Mouse (Mus musculus): ENCODE data around the gene Fitm1. TPM values are rescaled to one million over a fixed set of nuclear protein-coding genes. Genes with fewer than 3 reads are reported as not detected.
A peak's percentile ranks its signal among the peaks of the same experiment; 100 is the strongest.

Gene Fitm1
- polyA plus RNA-seq (2015; fragmentation: Nextera tagmentation; extraction: Ambion mirVana), result 1.0 and 3.2 TPM in 2 replicates

- Histone ChIP-seq H3K4me1 (replicated peaks) (peaks cover 20% of the 10 kb centered on the region), H3K27me3 (no peaks in the 10 kb centered on the region), H3K27ac (replicated peaks) (no peak within 1 kb of the TSS), H3K4me3 (no peak within 1 kb of the TSS), H3K4me2 (no peak within 1 kb of the TSS), H3K9me3 (no peaks in the 10 kb centered on the region), H3K36me3 (peaks cover 12% of the 10 kb centered on the region), H3K9ac (peak within 1 kb of the TSS; percentile 26; the same call in 1 of the 2 replicates)
- no peak for ATAC-seq (ENCODE audit: low read depth)
- WGBS, result 85% methylated on average over 8 of the region's 8 CpGs
Observed at GRCm38 (mm10) chr14:55575302-55575701, at the start of gene Fitm1. Gene Fitm1 (plus strand): TSS chr14:55575617.

GRCm38 (mm10) chr14:55526674-55527073 is 48.7 kb upstream of the Fitm1 start:
- Histone ChIP-seq H3K4me2 (no peak overlapping the region), H3K27me3 (peaks cover 35% of the 10 kb centered on the region), H3K9me3 (no peaks in the 10 kb centered on the region), H3K27ac (replicated peaks) (no peak overlapping the region), H3K9ac (no peak overlapping the region), H3K4me3 (no peak overlapping the region), H3K4me1 (replicated peaks) (no peaks in the 10 kb centered on the region; the same call in 1 of the 2 replicates), H3K36me3 (no peaks in the 10 kb centered on the region)
- no peak for ATAC-seq (ENCODE audit: low read depth)
- WGBS, result 82% methylated on average over 2 of the region's 2 CpGs

GRCm38 (mm10) chr14:55527940-55528339 is 47.5 kb upstream of the Fitm1 start:
- Histone ChIP-seq H3K4me2 (no peak overlapping the region), H3K4me3 (no peak overlapping the region), H3K27me3 (peaks cover 23% of the 10 kb centered on the region; the same call in 1 of the 2 replicates), H3K9ac (no peak overlapping the region), H3K9me3 (no peaks in the 10 kb centered on the region), H3K36me3 (no peaks in the 10 kb centered on the region), H3K4me1 (replicated peaks) (no peaks in the 10 kb centered on the region), H3K27ac (replicated peaks) (no peak overlapping the region)
- ATAC-seq (ENCODE audit: low read depth), result no peak
- WGBS, result 17% methylated on average over 3 of the region's 3 CpGs

- H3K4me3 ChIP-seq, result no peak overlapping the region
- H3K27me3 ChIP-seq, result no peaks in the 10 kb centered on the region
- ATAC-seq (ENCODE audit: low read depth), result no peak
- H3K4me2 ChIP-seq, result no peak overlapping the region
- WGBS, result 53% methylated on average over 6 of the region's 6 CpGs
- H3K27ac ChIP-seq (replicated peaks), result no peak overlapping the region
- no peak overlapping the region for H3K9ac ChIP-seq
- H3K9me3 ChIP-seq, result no peaks in the 10 kb centered on the region
- no peaks in the 10 kb centered on the region for H3K36me3 ChIP-seq
- peaks cover 21% of the 10 kb centered on the region for H3K4me1 ChIP-seq (replicated peaks)
Observed at GRCm38 (mm10) chr14:55536116-55536745, 39.2 kb upstream of the Fitm1 start.

GRCm38 (mm10) chr14:55540067-55540786 is 35.2 kb upstream of the Fitm1 start, which contains the start of gene Pck2:
Gene Pck2 (plus strand): TSS chr14:55540266.
- Histone ChIP-seq H3K4me1 (replicated peaks) (peaks cover 41% of the 10 kb centered on the region), H3K4me2 (peak within 1 kb of the TSS; percentile 84), H3K27ac (replicated peaks) (peak within 1 kb of the TSS; percentile 94), H3K36me3 (peaks cover 18% of the 10 kb centered on the region), H3K9ac (peak within 1 kb of the TSS; percentile 86), H3K27me3 (no peaks in the 10 kb centered on the region), H3K9me3 (no peaks in the 10 kb centered on the region), H3K4me3 (peak within 1 kb of the TSS; percentile 55)
- under 1% methylated on average over 32 of the region's 32 CpGs for WGBS
- peak; percentile 91 for ATAC-seq (ENCODE audit: low read depth)

- H3K27me3 ChIP-seq, result no peaks in the 10 kb centered on the region
- ATAC-seq (ENCODE audit: low read depth), result peak; percentile 65
- H3K9ac ChIP-seq, result peak overlapping the region; percentile 86
- WGBS, result 9% methylated on average over 10 of the region's 10 CpGs
- peaks cover 41% of the 10 kb centered on the region for H3K4me1 ChIP-seq (replicated peaks)
- peak overlapping the region; percentile 94 for H3K27ac ChIP-seq (replicated peaks)
- H3K36me3 ChIP-seq, result peaks cover 25% of the 10 kb centered on the region
- peak overlapping the region; percentile 84 for H3K4me2 ChIP-seq
- H3K4me3 ChIP-seq, result peak overlapping the region; percentile 55
- no peaks in the 10 kb centered on the region for H3K9me3 ChIP-seq
Observed at GRCm38 (mm10) chr14:55540787-55541321, 34.6 kb upstream of the Fitm1 start.

GRCm38 (mm10) chr14:55542268-55542667 is 33.1 kb upstream of the Fitm1 start:
- peaks cover 41% of the 10 kb centered on the region for H3K4me1 ChIP-seq (replicated peaks)
- H3K36me3 ChIP-seq, result peaks cover 30% of the 10 kb centered on the region
- no peak overlapping the region for H3K4me3 ChIP-seq
- H3K9me3 ChIP-seq, result no peaks in the 10 kb centered on the region
- 95% methylated on average over 12 of the region's 12 CpGs for WGBS
- no peak for ATAC-seq (ENCODE audit: low read depth)
- no peak overlapping the region for H3K27ac ChIP-seq (replicated peaks)
- no peaks in the 10 kb centered on the region for H3K27me3 ChIP-seq
- no peak overlapping the region for H3K9ac ChIP-seq
- H3K4me2 ChIP-seq, result no peak overlapping the region

- ATAC-seq (ENCODE audit: low read depth), result no peak
- Histone ChIP-seq H3K4me3 (no peak overlapping the region), H3K27me3 (no peaks in the 10 kb centered on the region), H3K9ac (no peak overlapping the region), H3K4me1 (replicated peaks) (peaks cover 39% of the 10 kb centered on the region), H3K4me2 (no peak overlapping the region), H3K27ac (replicated peaks) (no peak overlapping the region), H3K36me3 (peaks cover 50% of the 10 kb centered on the region), H3K9me3 (no peaks in the 10 kb centered on the region)
- 65% methylated on average over 9 of the region's 9 CpGs for WGBS
Observed at GRCm38 (mm10) chr14:55544334-55544733, 31.1 kb upstream of the Fitm1 start.

GRCm38 (mm10) chr14:55550191-55550590 is 25.2 kb upstream of the Fitm1 start:
- Histone ChIP-seq H3K36me3 (peaks cover 35% of the 10 kb centered on the region), H3K4me1 (replicated peaks) (no peaks in the 10 kb centered on the region), H3K27ac (replicated peaks) (no peak overlapping the region), H3K4me3 (no peak overlapping the region), H3K9me3 (no peaks in the 10 kb centered on the region), H3K27me3 (no peaks in the 10 kb centered on the region), H3K9ac (no peak overlapping the region), H3K4me2 (no peak overlapping the region)
- ATAC-seq (ENCODE audit: low read depth), result no peak
- WGBS, result 83% methylated on average over 6 of the region's 6 CpGs

GRCm38 (mm10) chr14:55551347-55551746 is 24.1 kb upstream of the Fitm1 start:
- Histone ChIP-seq H3K36me3 (peaks cover 26% of the 10 kb centered on the region), H3K4me2 (no peak overlapping the region), H3K27me3 (no peaks in the 10 kb centered on the region), H3K4me1 (replicated peaks) (no peaks in the 10 kb centered on the region), H3K9me3 (no peaks in the 10 kb centered on the region), H3K27ac (replicated peaks) (no peak overlapping the region), H3K4me3 (no peak overlapping the region), H3K9ac (no peak overlapping the region)
- WGBS, result 55% methylated on average over 5 of the region's 5 CpGs
- ATAC-seq (ENCODE audit: low read depth), result no peak

- WGBS, result 90% methylated on average over 8 of the region's 8 CpGs
Observed at GRCm38 (mm10) chr14:55551794-55552193, 23.6 kb upstream of the Fitm1 start.

GRCm38 (mm10) chr14:55554635-55555034 is 20.8 kb upstream of the Fitm1 start:
- H3K9me3 ChIP-seq, result no peaks in the 10 kb centered on the region
- ATAC-seq (ENCODE audit: low read depth), result no peak
- H3K27ac ChIP-seq (replicated peaks), result no peak overlapping the region
- H3K27me3 ChIP-seq, result no peaks in the 10 kb centered on the region
- no peak overlapping the region for H3K9ac ChIP-seq
- H3K4me3 ChIP-seq, result no peak overlapping the region
- 0 out of 2 replicates have a peak, but pooled peaks cover 2% of the 10 kb centered on the region for H3K36me3 ChIP-seq
- peaks cover 8% of the 10 kb centered on the region for H3K4me1 ChIP-seq (replicated peaks)
- H3K4me2 ChIP-seq, result no peak overlapping the region

More at GRCm38 (mm10) chr14:55551794-55552193, 23.6 kb upstream of the Fitm1 start:
- H3K27me3 ChIP-seq, result no peaks in the 10 kb centered on the region
- ATAC-seq (ENCODE audit: low read depth), result no peak
- no peak overlapping the region for H3K27ac ChIP-seq (replicated peaks)
- H3K9me3 ChIP-seq, result no peaks in the 10 kb centered on the region
- H3K4me3 ChIP-seq, result no peak overlapping the region
- H3K4me1 ChIP-seq (replicated peaks), result no peaks in the 10 kb centered on the region
- no peak overlapping the region for H3K9ac ChIP-seq
- no peak overlapping the region for H3K4me2 ChIP-seq
- H3K36me3 ChIP-seq, result peaks cover 26% of the 10 kb centered on the region

All from neural tube, embryonic 13.5 days (tissue).